Mouse (Mus musculus) erythroblast, embryonic 14.5 days (primary cell): ENCODE data around the gene Aprt. TPM values are rescaled to one million over a fixed set of nuclear protein-coding genes. Genes with fewer than 3 reads are reported as not detected.

Source experiments
- H3K27me3 ChIP-seq: 2 replicates; pipeline ENCODE4 v1.6.1; 2012; ENCODE audit warnings: inconsistent platforms; ENCODE audit not compliant: control insufficient read depth
- H3K36me3 ChIP-seq: 2 replicates; pipeline ENCODE4 v1.6.1; 2012; ENCODE audit warnings: mild to moderate bottlenecking, inconsistent platforms; ENCODE audit not compliant: control insufficient read depth
- H3K4me1 ChIP-seq: 2 replicates; pipeline ENCODE4 v1.6.1; 2012; ENCODE audit warnings: inconsistent platforms; ENCODE audit not compliant: control insufficient read depth
- H3K4me3 ChIP-seq: replicated peaks from 2 replicates; pipeline ENCODE3; 2012; ENCODE audit warnings: moderate library complexity, mild to moderate bottlenecking, inconsistent platforms
- H3K9me3 ChIP-seq: 2 replicates; pipeline ENCODE4 v1.6.1; 2012; ENCODE audit warnings: low read length, inconsistent platforms, mixed read lengths; ENCODE audit not compliant: control insufficient read depth
- GATA1 ChIP-seq: IDR thresholded peaks from 2 replicates; pipeline ENCODE4 v1.6.1; 2012; ENCODE audit warnings: low read length, inconsistent platforms, mixed read lengths
- TAL1 ChIP-seq: IDR thresholded peaks from 3 replicates; pipeline ENCODE4 v1.6.1; 2012; ENCODE audit warnings: low read length, inconsistent platforms, mixed read lengths
- polyA plus RNA-seq: library from polyadenylated mRNA; stranded (reverse); fragments of >175 nt; gene quantifications from 2 replicates; pipeline ENCODE4 v1.2.3, GENCODE M21; 2012

Aprt gene
- polyA plus RNA-seq, 1 experiment, result 4.8 TPM

DNA sequence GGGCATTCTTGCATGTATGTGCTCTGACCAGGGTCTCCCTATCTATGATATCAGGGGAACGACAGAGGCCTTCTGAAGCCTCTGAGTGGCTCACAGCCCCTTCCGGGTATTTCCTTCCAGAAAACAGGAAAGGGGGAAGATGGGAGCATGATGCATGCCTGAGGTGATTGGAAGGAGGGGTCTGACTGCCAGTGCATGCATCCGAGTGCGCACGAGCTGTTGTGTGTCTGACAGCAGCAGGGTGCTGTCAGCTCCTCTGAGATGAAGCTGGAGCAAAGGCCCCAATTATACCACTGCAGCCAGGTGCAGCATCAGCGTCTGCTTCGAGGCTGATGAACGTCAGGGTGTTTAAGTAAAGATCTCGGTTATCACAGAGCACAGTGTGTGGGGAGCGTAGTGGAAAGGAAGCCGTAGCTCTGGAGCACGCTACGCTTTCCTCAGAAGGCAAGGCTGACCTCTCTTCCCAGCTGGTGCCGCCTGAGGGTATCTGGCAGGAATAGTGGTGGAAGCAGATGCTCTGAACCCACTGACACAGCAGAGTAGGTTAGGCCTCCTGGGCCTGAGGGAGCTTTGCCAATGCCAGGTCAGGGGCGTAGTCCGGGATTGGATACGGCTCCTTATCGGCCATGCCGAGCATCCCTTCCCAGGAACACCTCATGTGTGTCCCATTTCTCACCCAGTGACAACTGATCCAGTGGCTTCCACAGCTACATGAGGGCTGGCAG is 17.2 kb upstream of the Aprt start:
- Histone ChIP-seq H3K36me3 (no peaks in the 10 kb centered on the region; the same call in 1 of the 2 replicates), H3K4me3 (no peak overlapping the region), H3K27me3 (no peaks in the 10 kb centered on the region), H3K9me3 (no peaks in the 10 kb centered on the region), H3K4me1 (peaks cover 6% of the 10 kb centered on the region)
- TF ChIP-seq GATA1 (no peak), TAL1 (no peak)

DNA sequence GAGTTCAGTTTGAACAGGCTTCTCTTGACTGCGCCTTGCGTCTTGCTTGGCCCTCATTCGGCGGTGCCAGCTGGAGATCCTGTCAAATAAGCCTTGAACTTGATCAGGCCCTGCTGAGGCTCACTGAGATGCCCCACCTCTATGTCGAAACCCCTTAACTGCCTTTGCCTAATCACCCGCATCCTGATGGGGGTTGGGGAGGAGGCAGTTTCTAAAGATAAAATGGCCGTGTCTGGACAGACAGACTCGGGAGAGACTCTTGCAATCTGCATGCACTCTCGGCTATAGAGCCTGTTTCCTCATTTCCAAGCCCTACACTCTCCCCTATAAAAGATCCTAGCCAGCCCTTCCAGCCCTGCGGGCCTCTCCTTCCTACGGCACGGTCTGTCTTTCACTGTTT is 16.5 kb upstream of the Aprt start:
- no peak overlapping the region for H3K4me3 ChIP-seq
- no peaks in the 10 kb centered on the region for H3K9me3 ChIP-seq
- H3K36me3 ChIP-seq, result no peaks in the 10 kb centered on the region; the same call in 1 of the 2 replicates
- no peaks in the 10 kb centered on the region for H3K27me3 ChIP-seq
- TF ChIP-seq TAL1 (no peak), GATA1 (no peak)
- H3K4me1 ChIP-seq, result peaks cover 6% of the 10 kb centered on the region

DNA sequence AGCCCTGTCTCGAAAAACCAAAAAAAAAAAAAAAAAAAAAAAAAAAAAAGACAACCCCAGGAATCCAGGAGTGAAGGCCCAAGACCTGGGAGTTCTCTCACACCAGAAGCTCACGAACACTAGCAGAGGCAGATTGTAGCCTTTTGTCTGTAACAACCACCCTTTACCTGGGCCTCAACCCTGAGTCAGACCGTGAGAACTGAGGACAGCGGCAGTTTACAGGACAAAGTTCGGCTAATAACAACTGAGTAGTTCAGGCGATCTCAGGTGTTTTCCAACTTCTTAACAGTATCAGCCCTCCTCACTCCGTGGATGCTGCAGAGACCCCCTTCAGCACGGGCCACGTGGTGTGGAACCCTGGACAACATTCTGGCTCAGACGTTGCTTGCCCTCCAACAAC is 10.0 kb upstream of the Aprt start:
- H3K27me3 ChIP-seq, result peaks cover 7% of the 10 kb centered on the region

DNA sequence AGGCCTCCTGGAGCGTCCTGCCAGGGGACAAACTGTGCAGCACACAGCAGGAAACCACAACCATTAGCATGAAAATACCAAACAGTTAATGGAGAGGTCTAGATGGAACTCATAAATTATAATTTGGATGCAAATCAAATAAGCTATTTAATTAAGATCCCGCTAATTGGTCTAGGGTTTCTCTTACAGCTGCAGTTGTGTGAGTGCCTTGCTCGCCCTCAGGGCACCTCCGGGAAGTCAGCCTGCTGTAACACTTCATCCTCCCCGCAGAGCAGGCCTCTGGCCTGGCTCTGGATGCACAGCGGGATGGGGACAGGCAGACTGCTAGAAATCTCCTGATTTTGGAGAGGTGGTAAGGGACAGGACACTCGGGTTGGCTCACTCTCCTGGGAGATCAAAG is 9.5 kb upstream of the Aprt start:
- Histone ChIP-seq H3K36me3 (no peaks in the 10 kb centered on the region), H3K27me3 (peaks cover 7% of the 10 kb centered on the region), H3K4me3 (no peak overlapping the region), H3K4me1 (no peaks in the 10 kb centered on the region), H3K9me3 (no peaks in the 10 kb centered on the region)
- no peak for TF ChIP-seq GATA1

More for the DNA sequence above, 10.0 kb upstream of the Aprt start:
- Histone ChIP-seq H3K36me3 (no peaks in the 10 kb centered on the region), H3K4me3 (no peak overlapping the region), H3K9me3 (no peaks in the 10 kb centered on the region), H3K4me1 (no peaks in the 10 kb centered on the region)
- TF ChIP-seq TAL1 (no peak; the same call in 2 of the 3 replicates), GATA1 (no peak)

DNA sequence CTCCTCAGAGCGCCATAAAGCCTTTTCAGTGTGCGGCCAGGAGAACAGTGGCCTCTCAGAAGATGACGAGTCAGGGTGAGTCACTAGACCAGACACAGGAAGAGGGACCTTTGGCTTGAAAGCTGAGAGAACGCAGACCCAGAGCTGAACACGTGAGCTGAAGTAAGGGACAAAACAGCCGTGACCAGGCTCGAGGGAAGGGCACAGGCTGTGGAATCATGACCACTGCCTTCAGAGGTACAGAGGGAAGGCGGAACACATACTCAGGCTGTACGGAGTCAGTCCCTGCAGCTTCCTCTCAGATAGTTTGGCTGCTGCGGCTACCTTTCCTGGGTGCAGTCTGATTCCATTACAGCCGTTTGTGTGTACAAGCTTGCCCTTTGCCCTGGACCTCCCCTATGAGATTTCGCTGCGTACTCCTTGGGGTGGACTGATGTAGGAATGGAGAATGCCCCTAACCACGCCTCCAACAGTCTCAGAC is 8.7 kb upstream of the Aprt start:
- H3K27me3 ChIP-seq, result peaks cover 9% of the 10 kb centered on the region
- no peaks in the 10 kb centered on the region for H3K4me1 ChIP-seq
- TF ChIP-seq TAL1, result no peak
- TF ChIP-seq GATA1, result no peak
- no peaks in the 10 kb centered on the region for H3K9me3 ChIP-seq
- no peaks in the 10 kb centered on the region for H3K36me3 ChIP-seq
- no peak overlapping the region for H3K4me3 ChIP-seq

DNA sequence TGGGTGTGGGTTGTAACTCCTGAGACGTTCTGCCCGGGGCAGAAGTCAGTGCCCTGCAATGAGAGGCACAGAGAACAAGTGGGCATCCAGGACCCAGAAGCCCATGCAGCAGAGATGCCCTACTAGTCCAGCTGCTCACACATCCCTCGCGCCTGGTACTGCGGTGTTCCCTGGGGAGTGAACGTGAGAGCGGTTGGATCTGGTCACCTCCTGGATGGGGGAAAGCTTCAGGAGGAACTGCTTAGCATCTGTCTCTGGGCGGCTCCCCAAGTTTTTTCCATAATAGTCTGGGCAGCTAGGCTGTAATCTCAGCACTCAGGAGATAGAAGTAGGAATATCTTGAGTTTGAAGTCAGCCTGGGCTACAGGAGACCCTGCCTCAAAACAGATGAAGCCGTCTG is 8.3 kb upstream of the Aprt start:
- TF ChIP-seq TAL1, result no peak
- no peak for TF ChIP-seq GATA1
- Histone ChIP-seq H3K4me3 (no peak overlapping the region), H3K36me3 (no peaks in the 10 kb centered on the region), H3K27me3 (peaks cover 9% of the 10 kb centered on the region), H3K4me1 (no peaks in the 10 kb centered on the region), H3K9me3 (no peaks in the 10 kb centered on the region)

DNA sequence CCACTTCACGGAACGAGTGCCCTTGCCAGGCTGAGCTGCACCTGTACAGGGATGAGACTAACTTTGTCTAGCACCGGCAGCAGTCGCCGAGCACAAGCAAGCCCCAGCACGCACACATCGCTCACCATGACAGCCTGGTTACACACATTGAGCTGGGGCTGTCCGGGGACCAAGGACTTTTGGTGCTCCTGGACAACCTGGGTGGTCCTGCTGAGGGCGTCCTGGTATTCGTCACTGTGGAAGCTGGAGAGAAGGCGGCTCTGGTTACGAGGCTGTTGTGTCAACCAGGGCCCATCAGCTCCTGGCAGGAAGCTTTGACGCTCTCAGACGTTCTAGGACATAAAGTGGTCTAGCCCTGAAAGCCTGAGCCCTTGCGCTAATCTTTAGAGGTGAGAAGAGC is 4.2 kb upstream of the Aprt start:
- Histone ChIP-seq H3K9me3 (no peaks in the 10 kb centered on the region), H3K4me3 (no peak overlapping the region), H3K27me3 (peaks cover 18% of the 10 kb centered on the region), H3K4me1 (peaks cover 15% of the 10 kb centered on the region), H3K36me3 (no peaks in the 10 kb centered on the region)
- TF ChIP-seq TAL1 (no peak), GATA1 (no peak)

DNA sequence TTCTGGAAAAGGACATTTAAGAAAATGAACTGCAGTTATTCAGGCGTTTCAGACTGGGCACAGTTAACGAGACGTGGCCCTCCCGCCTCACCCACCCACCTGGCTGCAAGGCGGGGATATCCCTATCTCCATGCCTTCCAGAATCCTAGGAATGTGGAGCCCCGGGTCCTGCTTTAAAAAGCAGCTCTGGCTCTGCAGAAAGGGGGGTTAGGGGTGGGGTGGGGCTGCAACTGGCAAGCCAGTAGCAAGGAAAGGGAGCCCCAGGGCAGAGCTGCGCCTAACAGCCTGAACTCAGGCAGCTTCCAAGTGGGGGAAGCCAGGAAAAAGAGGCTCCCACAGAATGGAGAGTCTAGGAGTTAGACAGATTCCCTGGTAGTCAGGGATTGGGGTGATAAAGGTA is 2.5 kb upstream of the Aprt start:
- Histone ChIP-seq H3K27me3 (peaks cover 12% of the 10 kb centered on the region; the same call in 1 of the 2 replicates), H3K4me1 (peaks cover 32% of the 10 kb centered on the region)

DNA sequence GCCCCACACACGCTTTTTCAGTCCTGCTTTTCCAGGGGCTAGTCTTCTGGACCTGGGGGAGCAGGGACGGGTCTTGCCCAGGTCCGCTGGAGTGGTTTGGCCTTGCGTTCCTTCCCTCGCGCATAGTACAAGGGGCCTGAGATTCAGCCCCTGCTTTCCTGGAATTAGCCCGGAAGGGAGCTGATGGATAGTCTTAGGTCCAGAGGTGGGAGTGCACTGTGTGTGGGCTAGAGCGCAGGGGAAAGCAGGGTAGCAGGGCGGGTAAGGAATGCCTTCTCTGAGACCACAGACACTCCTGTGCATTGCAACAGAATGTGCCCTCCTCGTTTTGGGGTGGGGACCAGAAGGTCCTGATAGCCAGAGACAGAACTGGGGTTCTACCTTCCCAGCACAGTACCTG is 407 bp upstream of the Aprt start:
- TF ChIP-seq TAL1 (no peak), GATA1 (no peak)
- Histone ChIP-seq H3K9me3 (no peaks in the 10 kb centered on the region), H3K4me1 (peaks cover 53% of the 10 kb centered on the region), H3K4me3 (peak overlapping the region; percentile 79), H3K36me3 (peaks cover 33% of the 10 kb centered on the region), H3K27me3 (peaks cover 11% of the 10 kb centered on the region; the same call in 1 of the 2 replicates)

More for the DNA sequence above, 2.5 kb upstream of the Aprt start:
- Histone ChIP-seq H3K9me3 (no peaks in the 10 kb centered on the region), H3K4me3 (no peak overlapping the region), H3K36me3 (peaks cover 12% of the 10 kb centered on the region)
- TF ChIP-seq TAL1, result no peak
- no peak for TF ChIP-seq GATA1
